Mouse (Mus musculus) lung, embryonic 15.5 days (tissue): ENCODE measurements around the gene Olfr441. TPM values are rescaled to one million over a fixed set of nuclear protein-coding genes. Genes with fewer than 3 reads are reported as not detected.
"Not testable (repeated sequence)": the region's sequence is repeated elsewhere in the genome, so short reads cannot be mapped to it uniquely, and the experiment has no call there.

ENCODE experiments used
- ATAC-seq: fragments of 200-750 bp; cut with Nextera tagmentation; 2 replicates; pipeline ENCODE4 v1.8.0; 2017; ENCODE audit warnings: moderate number of reproducible peaks, borderline replicate concordance; ENCODE audit not compliant: low FRiP score, low TSS enrichment; ENCODE audit errors: extremely low read depth
- H3K27ac ChIP-seq: fragments of 300-500 bp; sonication (generic); 2 replicates; pipeline ENCODE4 v1.5.1; 2015; ENCODE audit warnings: moderate library complexity, mild to moderate bottlenecking, inconsistent platforms
- H3K27me3 ChIP-seq: fragments of 300-500 bp; sonication (generic); 2 replicates; pipeline ENCODE4 v1.6.1; 2015; ENCODE audit warnings: inconsistent platforms
- H3K36me3 ChIP-seq: fragments of 300-500 bp; sonication (generic); 2 replicates; pipeline ENCODE4 v1.6.1; 2015; ENCODE audit warnings: inconsistent platforms
- H3K4me1 ChIP-seq: fragments of 300-500 bp; sonication (generic); 2 replicates; pipeline ENCODE4 v1.6.1; 2015; ENCODE audit warnings: inconsistent platforms
- H3K4me2 ChIP-seq: fragments of 300-500 bp; sonication (generic); 2 replicates; pipeline ENCODE4 v1.6.1; 2015; ENCODE audit warnings: inconsistent platforms, mild to moderate bottlenecking, moderate library complexity
- H3K4me3 ChIP-seq: fragments of 300-500 bp; sonication (generic); 2 replicates; pipeline ENCODE4 v1.5.1; 2015; ENCODE audit warnings: mild to moderate bottlenecking, inconsistent platforms
- H3K9ac ChIP-seq: fragments of 300-500 bp; sonication (generic); 2 replicates; pipeline ENCODE4 v1.6.1; 2015; ENCODE audit warnings: inconsistent platforms
- H3K9me3 ChIP-seq: fragments of 300-500 bp; sonication (generic); 2 replicates; pipeline ENCODE4 v1.6.1; 2016; ENCODE audit warnings: inconsistent platforms
- WGBS: fragments of 180-500 bp; shearing (Covaris S2); methylation state at CpG from one replicate; pipeline ENCODE4 v1.1.7; 2015; 5-methylcytosine and 5-hydroxymethylcytosine counted together
- polyA plus RNA-seq: library from polyadenylated mRNA; unstranded; fragments of >200 nt; fragmentation: Nextera tagmentation; extraction: Ambion mirVana; gene quantifications from 2 replicates; pipeline ENCODE4 v1.2.1, GENCODE M21; 2015

The Olfr441 gene
- polyA plus RNA-seq: not detected in 2 replicates

- H3K4me2 ChIP-seq, H3K27me3 ChIP-seq, H3K9ac ChIP-seq, H3K27ac ChIP-seq, H3K9me3 ChIP-seq, H3K36me3 ChIP-seq, H3K4me3 ChIP-seq, H3K4me1 ChIP-seq, ATAC-seq: not testable (repeated sequence)
- WGBS: 71% methylated on average over 1 of the region's 1 CpGs
These were observed at the start of gene Olfr441 for GRCm38 (mm10) chr6:43106069-43106468. Gene Olfr441 (plus strand): TSS chr6:43106369.

GRCm38 (mm10) chr6:43078750-43079149, 27.4 kb upstream of the Olfr441 start:
- 7% methylated on average over 2 of the region's 2 CpGs for WGBS
- ATAC-seq: no peak
- H3K4me2 ChIP-seq: no peak overlapping the region
- no peak overlapping the region for H3K27ac ChIP-seq
- H3K27me3 ChIP-seq: no peaks in the 10 kb centered on the region
- no peak overlapping the region for H3K9ac ChIP-seq
- H3K4me1 ChIP-seq: no peaks in the 10 kb centered on the region
- H3K36me3 ChIP-seq: no peaks in the 10 kb centered on the region
- H3K4me3 ChIP-seq: no peak overlapping the region
- H3K9me3 ChIP-seq: no peaks in the 10 kb centered on the region

- not testable (repeated sequence) for H3K4me1 ChIP-seq, H3K4me2 ChIP-seq, H3K4me3 ChIP-seq, H3K9me3 ChIP-seq, H3K27ac ChIP-seq, H3K27me3 ChIP-seq, ATAC-seq, H3K36me3 ChIP-seq, H3K9ac ChIP-seq
These were observed 24.8 kb upstream of the Olfr441 start for GRCm38 (mm10) chr6:43081405-43081804.

- H3K9ac ChIP-seq, H3K27me3 ChIP-seq, H3K27ac ChIP-seq, H3K9me3 ChIP-seq, H3K36me3 ChIP-seq, ATAC-seq, H3K4me1 ChIP-seq, H3K4me2 ChIP-seq, H3K4me3 ChIP-seq: not testable (repeated sequence)
- 81% methylated on average over 2 of the region's 2 CpGs for WGBS
These were observed 40.1 kb downstream of the Olfr441 start, which contains the start of gene Olfr237-ps1 for GRCm38 (mm10) chr6:43146267-43146666. Gene Olfr237-ps1 (plus strand): TSS chr6:43146567.

GRCm38 (mm10) chr6:43159502-43159901, 53.3 kb downstream of the Olfr441 start:
- Histone ChIP-seq H3K36me3 (no peaks in the 10 kb centered on the region), H3K27me3 (no peaks in the 10 kb centered on the region), H3K4me3 (no peak overlapping the region), H3K9ac (no peak overlapping the region), H3K9me3 (no peaks in the 10 kb centered on the region), H3K4me1 (no peaks in the 10 kb centered on the region), H3K4me2 (no peak overlapping the region), H3K27ac (no peak overlapping the region)
- no peak for ATAC-seq
- 56% methylated on average over 1 of the region's 1 CpGs for WGBS

GRCm38 (mm10) chr6:43162982-43163381, 56.8 kb downstream of the Olfr441 start, which contains the start of gene Olfr437:
Gene Olfr437 (plus strand): TSS chr6:43163282.
- H3K27me3 ChIP-seq: no peaks in the 10 kb centered on the region
- no peak within 1 kb of the TSS for H3K27ac ChIP-seq
- no peaks in the 10 kb centered on the region for H3K9me3 ChIP-seq
- H3K4me3 ChIP-seq: no peak within 1 kb of the TSS
- no peak within 1 kb of the TSS for H3K4me2 ChIP-seq
- no peak within 1 kb of the TSS for H3K9ac ChIP-seq
- no peaks in the 10 kb centered on the region for H3K36me3 ChIP-seq
- no peak for ATAC-seq
- 58% methylated on average over 3 of the region's 3 CpGs for WGBS
- H3K4me1 ChIP-seq: no peaks in the 10 kb centered on the region

- Histone ChIP-seq H3K4me2 (no peak overlapping the region), H3K27ac (no peak overlapping the region), H3K9me3 (no peaks in the 10 kb centered on the region), H3K36me3 (no peaks in the 10 kb centered on the region), H3K9ac (no peak overlapping the region), H3K4me3 (no peak overlapping the region), H3K4me1 (no peaks in the 10 kb centered on the region), H3K27me3 (no peaks in the 10 kb centered on the region)
- 85% methylated on average over 4 of the region's 4 CpGs for WGBS
- no peak for ATAC-seq
These were observed 61.1 kb downstream of the Olfr441 start for GRCm38 (mm10) chr6:43167246-43167645.

Other genes starting within 250 kb of the Olfr441 start
- gene Olfr448, start 215.9 kb upstream of the Olfr441 start, polyA plus RNA-seq: not detected in 2 replicates
- not detected in 2 replicates for gene Olfr447, start 197.5 kb upstream of the Olfr441 start, polyA plus RNA-seq
- not detected in 2 replicates for gene Olfr446, start 185.0 kb upstream of the Olfr441 start, polyA plus RNA-seq
- gene Olfr444, start 157.3 kb upstream of the Olfr441 start, polyA plus RNA-seq: not detected in 2 replicates
- not detected in 2 replicates for gene Olfr237-ps1, start 40.2 kb downstream of the Olfr441 start, polyA plus RNA-seq
- gene Olfr437, start 56.9 kb downstream of the Olfr441 start, polyA plus RNA-seq: not detected in 2 replicates
- gene Olfr13, start 65.8 kb downstream of the Olfr441 start, polyA plus RNA-seq: not detected in 2 replicates
- not detected in 2 replicates for gene Olfr435, start 90.8 kb downstream of the Olfr441 start, polyA plus RNA-seq
- gene Olfr434, start 106.7 kb downstream of the Olfr441 start, polyA plus RNA-seq: not detected in 2 replicates
- gene Olfr47, start 125.2 kb downstream of the Olfr441 start, polyA plus RNA-seq: not detected in 2 replicates
- gene Arhgef5, start 159.2 kb downstream of the Olfr441 start, polyA plus RNA-seq: 18.5 and 21.5 TPM in 2 replicates
- 0.20 TPM in 1 of 2 replicates, not detected in the other for gene Nobox, start 203.2 kb downstream of the Olfr441 start, polyA plus RNA-seq